Comparison of ENCODE assay signal across 8 mouse cellular contexts in the genomic region with DNA sequence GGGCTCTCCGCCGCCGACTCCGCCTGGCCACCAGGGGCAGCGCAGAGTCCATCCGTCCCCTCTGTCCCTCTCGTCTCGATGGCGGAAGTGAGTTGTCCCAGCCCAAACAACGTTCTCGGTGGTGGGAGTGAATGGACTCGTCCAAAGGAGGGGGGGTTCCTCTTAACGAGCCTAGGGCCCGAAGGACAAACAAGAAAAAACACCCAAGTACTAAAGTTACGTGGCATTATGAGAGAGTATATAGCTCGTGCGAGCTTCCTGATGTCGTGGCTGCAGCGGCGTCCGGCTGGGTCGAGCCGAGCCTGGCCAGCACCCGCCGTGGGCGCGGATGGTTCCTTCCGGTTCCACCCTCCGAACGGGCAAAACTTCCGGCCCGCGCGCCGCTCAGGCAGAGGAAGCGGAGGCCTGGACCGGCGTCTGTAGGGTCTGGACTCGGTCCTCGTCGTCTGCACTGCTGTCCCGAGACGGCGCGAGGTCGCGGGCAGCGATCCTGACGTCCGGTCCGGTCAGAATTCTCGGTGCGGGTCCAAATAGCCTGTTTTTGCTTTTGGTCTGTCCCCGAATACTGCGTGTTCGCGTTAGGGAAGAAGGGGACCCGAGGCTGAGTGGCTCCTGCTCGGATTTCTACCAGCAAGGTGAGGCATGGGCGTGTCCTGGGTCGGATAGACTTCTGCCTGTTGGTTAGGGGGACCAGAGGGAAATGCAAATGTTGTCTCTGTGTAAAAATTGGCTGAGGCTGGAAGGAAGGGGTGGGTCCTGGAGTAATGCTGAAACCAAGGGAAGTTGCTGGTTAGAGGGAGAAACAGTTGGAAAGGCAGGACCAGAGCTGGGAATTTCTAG. TPM values are rescaled to one million over a fixed set of nuclear protein-coding genes. Genes with fewer than 3 reads are reported as not detected.
DNase-seq lines count a peak whose midpoint lies in the region; ATAC-seq and TF ChIP-seq lines count a peak whose summit lies in the region.

A gene (plus strand): TSS at position 362 of the 840 bp plus-strand sequence.

- peaks cover 31% of the 10 kb centered on the region for H3K4me1 ChIP-seq in hindbrain, embryonic 13.5 days (replicated peaks)

- peak within 1 kb of the TSS; percentile 67 for H3K27ac ChIP-seq in hindbrain, embryonic 13.5 days

- H3K4me3 ChIP-seq in hindbrain, embryonic 13.5 days = peak within 1 kb of the TSS; percentile 85

- H3K4me2 ChIP-seq in hindbrain, embryonic 13.5 days = peak within 1 kb of the TSS; percentile 86

- peak; percentile 91 for DNase-seq in Patski (ENCODE audit: low read depth, low spot score)
- DNase-seq in cerebellum, postnatal 14 days = peak; percentile 94 to 95
- peak; percentile 83 to 84 for DNase-seq in frontal cortex, postnatal 14 days (ENCODE audit: low spot score in 2 of 2)
- DNase-seq in layer of hippocampus, postnatal 25 days (ENCODE audit: extremely low spot score in 1 of 2, low spot score in 1 of 2) = peak; percentile 85
- peak; percentile 93 for DNase-seq in lung, postnatal 25 days (ENCODE audit: low spot score)
- peak; percentile 94 for DNase-seq in retina, embryonic 14.5 days (ENCODE audit: low spot score)
- peak; percentile 96 for DNase-seq in thymus, postnatal 4 days

- peak within 1 kb of the TSS; percentile 95 for H3K9ac ChIP-seq in hindbrain, embryonic 13.5 days

- no peaks in the 10 kb centered on the region for H3K9me3 ChIP-seq in hindbrain, embryonic 13.5 days

- TF ChIP-seq CTCF in Patski (IDR thresholded peaks at IDR 0.05) = no peak

- under 1% methylated on average over 61 of the region's 61 CpGs for whole genome bisulfite sequencing in hindbrain, embryonic 13.5 days

- in situ Hi-C loops in Patski (cut with MboI; ENCODE audit: low pct_unique_long_range_greater_than_20kb) = loop anchor here (5.0 kb wide), 1 partner anchor 42 kb away; no protein-coding TSS in a partner anchor

- peaks cover 25% of the 10 kb centered on the region for H3K36me3 ChIP-seq in hindbrain, embryonic 13.5 days

- CTCF ChIA-PET in Patski (lab: Charles Lee) = interaction anchor here (0.5 to 11.6 kb wide), 21 partner anchors 10 to 136 kb away, joined by 3 to 88 read pairs (median 5); no protein-coding TSS in a partner anchor

- POLR2A ChIA-PET in Patski (lab: Charles Lee) = interaction anchor here (0.9 to 2.2 kb wide), 6 partner anchors 9 to 63 kb away, joined by 3 to 9 read pairs (median 6); a partner anchor contains a TSS

- ATAC-seq in Patski = peak; percentile 62
- peak; percentile 89 for ATAC-seq in hindbrain, embryonic 13.5 days (ENCODE audit: low FRiP score)

- H3K27me3 ChIP-seq in Patski = no peaks in the 10 kb centered on the region
- H3K27me3 ChIP-seq in hindbrain, embryonic 13.5 days = no peaks in the 10 kb centered on the region

RNA-seq across cellular contexts. Expression of the gene that starts here (rescaled TPM):
- 48.6 TPM for polyA plus RNA-seq in Patski (2021)
- polyA plus RNA-seq in hindbrain, embryonic 13.5 days (2015; fragmentation: Nextera tagmentation; extraction: Ambion mirVana) = 82.9 and 84.6 TPM in 2 replicates
- total RNA-seq in layer of hippocampus, postnatal 25 days (2021) = 10 to 100 TPM; 45.2 to 53.9 TPM

Comparison
In these comparisons a context has a peak if more than half of its experiments do, and no peak if none do; other contexts are left out.
1. Peak in every context shown above with its lines: DNase-seq, ATAC-seq, H3K4me3 ChIP-seq and H3K27ac ChIP-seq.